Mouse (Mus musculus): ENCODE measurements at regions not wholly inside any gene's neighbourhood (a gene's known extent, or its start where the extent isn't known, plus 50 kb on each side); places are given as distances from the start of the nearest gene placed in this dataset.
A peak's percentile ranks its signal among the peaks of the same experiment; 100 is the strongest.

DNA sequence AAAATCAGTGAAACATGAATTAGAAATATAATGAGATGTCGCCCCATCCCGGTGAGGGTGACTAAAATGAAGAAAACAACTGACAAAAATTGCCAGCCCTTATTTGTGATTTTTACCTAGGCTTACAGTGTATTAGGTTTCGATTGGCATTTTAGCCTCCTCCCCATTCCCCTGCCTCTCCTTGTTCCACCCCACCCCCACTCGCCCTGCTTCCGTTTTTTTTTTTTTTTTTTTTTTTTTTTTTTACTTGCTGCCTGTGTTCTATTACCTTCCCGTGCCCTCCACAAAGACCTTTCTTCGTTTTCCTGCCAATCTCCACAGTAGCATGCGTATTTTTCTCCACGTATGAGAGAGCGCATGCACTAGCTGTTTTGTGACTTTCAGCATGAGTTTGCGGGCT lies 435.3 kb upstream of the Gm10131 start:
- TF ChIP-seq ZNF384 (IDR thresholded peaks at IDR 0.05; ENCODE audit: low read depth, low read length) (peak; percentile 92), MAFK (IDR thresholded peaks at IDR 0.05; ENCODE audit: insufficient read depth, low read depth, low read length) (no peak), ZC3H11A (IDR thresholded peaks at IDR 0.05; ENCODE audit: borderline replicate concordance, low read depth, low read length) (no peak)

Data from ES-E14 (cell line).